Mouse (Mus musculus): ENCODE data around the gene Colgalt1.

DNA sequence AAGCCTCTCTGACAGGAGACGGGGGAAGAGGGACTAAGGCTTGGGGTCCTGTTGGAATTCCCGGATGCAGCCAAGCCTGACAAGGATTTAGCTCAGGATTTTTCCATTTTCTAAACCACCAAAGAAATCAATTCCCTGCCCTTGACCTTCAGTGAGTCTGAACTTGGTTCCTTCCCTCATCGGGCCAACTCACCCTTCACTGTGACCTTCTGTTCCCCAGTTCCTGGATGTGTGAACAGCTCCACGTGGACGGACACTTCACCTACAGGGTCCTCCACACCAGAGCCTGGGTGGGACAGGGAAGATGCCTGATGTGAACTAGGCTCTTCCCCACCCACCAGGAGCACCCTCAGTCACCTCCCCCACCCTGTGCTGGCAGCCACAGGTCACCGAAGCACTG is 20.0 kb downstream of the Colgalt1 start:
- TF ChIP-seq CTCF (IDR thresholded peaks at IDR 0.05; ENCODE audit: insufficient read depth, low read length) (no peak), POLR2A (IDR thresholded peaks at IDR 0.05; ENCODE audit: borderline replicate concordance, extremely low read depth, low read depth, low read length) (no peak)
